Mouse (Mus musculus): Measurements from ENCODE around the gene Zcchc13.

The Zcchc13 gene

DNA sequence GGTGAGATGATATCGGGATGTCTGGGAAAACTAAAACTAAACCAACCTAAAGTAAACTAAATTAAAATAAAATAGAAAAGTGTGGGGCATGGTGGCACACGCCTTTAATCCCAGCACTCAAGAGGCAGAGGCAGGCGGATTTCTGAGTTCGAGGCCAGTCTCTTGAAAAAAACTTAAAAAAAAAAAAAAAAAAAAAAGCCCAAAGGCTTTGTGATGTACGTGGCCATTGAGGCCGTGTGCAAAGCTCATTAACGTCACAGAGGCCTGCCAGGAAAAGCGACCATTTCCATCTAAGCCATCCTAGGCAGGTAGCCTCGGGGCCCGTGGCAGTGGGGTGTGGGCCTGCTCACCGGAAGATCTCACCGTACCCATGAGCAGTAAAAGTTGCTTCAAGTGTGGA lies at the start of gene Zcchc13:
Zcchc13 (plus strand) TSS at position 284 of the 400 bp plus-strand sequence.
- no peak for DNase-seq

DNA sequence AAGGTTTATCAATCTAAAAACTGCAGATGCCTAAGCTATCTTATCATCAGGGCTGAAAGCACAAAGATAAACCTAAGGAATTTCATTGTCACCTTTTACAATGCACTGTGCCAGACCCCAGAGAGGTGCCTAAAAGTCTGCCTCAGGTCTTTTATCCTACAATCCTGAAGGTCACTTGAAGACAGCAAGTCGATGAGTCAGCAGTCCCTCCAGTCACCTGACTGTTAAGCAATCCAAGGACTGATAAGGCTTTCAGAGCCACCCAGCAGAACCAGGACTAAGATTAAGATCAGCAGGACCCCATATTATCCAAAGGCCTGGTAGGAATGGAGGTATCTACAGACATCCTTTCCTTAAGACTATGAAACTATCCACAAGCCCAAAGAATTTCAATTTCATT lies 46.1 kb upstream of the Zcchc13 start:
- no peak for DNase-seq

- no peak for DNase-seq
These were observed 38.3 kb upstream of the Zcchc13 start for GRCm38 (mm10) chrX:103592056-103592455.

DNA sequence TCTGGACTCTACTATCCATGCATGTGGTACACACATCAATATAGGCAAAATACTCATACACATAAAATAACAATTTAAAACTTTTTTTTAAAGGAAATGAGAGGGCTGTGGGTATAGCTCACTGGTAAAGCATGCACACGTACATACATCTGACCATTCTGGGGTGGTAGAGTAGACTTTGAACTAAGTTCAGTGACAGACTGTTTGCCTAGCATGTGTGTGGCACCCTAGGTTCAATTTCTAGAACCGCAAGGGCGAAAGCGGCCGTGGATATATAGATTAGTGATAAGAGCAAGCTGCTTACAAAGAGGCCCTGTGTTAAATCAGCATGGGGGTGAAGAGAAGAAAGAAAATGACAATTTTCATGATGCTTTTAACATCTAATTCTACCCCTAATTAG lies 27.8 kb upstream of the Zcchc13 start:
- DNase-seq = no peak

- no peak for DNase-seq
These were observed 26.2 kb upstream of the Zcchc13 start for GRCm38 (mm10) chrX:103604211-103604610.

- no peak for DNase-seq
These were observed 24.9 kb upstream of the Zcchc13 start for GRCm38 (mm10) chrX:103605473-103605872.

GRCm38 (mm10) chrX:103610401-103610800 lies 20.0 kb upstream of the Zcchc13 start:
- no peak for DNase-seq

- no peak for DNase-seq
These were observed 18.9 kb upstream of the Zcchc13 start for GRCm38 (mm10) chrX:103611462-103611861.

GRCm38 (mm10) chrX:103614700-103615233 lies 15.6 kb upstream of the Zcchc13 start:
- no peak for DNase-seq

DNA sequence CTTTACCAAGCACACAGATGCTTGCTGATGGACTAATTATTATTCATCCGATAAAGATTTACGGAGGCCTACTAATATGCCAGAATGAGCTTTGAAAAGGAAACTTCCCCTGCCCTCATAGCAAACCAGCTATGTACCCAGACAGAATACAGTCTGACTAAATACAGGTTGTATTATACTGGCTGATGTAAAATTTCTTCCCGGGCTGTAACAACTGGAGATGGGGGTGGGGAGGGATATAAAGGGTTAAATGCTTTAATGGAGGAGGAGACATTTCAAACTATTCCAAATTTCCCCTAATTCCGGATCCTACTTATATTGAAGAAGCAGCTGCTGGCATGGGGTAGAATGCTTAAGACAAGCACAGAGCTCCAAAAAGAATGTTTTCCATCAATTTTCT lies 14.9 kb upstream of the Zcchc13 start:
- DNase-seq = no peak

- peak; percentile 37 for DNase-seq
These were observed 14.2 kb upstream of the Zcchc13 start for GRCm38 (mm10) chrX:103616162-103616535.

GRCm38 (mm10) chrX:103616536-103617404 lies 13.6 kb upstream of the Zcchc13 start:
- peak; percentile 74 for DNase-seq

DNA sequence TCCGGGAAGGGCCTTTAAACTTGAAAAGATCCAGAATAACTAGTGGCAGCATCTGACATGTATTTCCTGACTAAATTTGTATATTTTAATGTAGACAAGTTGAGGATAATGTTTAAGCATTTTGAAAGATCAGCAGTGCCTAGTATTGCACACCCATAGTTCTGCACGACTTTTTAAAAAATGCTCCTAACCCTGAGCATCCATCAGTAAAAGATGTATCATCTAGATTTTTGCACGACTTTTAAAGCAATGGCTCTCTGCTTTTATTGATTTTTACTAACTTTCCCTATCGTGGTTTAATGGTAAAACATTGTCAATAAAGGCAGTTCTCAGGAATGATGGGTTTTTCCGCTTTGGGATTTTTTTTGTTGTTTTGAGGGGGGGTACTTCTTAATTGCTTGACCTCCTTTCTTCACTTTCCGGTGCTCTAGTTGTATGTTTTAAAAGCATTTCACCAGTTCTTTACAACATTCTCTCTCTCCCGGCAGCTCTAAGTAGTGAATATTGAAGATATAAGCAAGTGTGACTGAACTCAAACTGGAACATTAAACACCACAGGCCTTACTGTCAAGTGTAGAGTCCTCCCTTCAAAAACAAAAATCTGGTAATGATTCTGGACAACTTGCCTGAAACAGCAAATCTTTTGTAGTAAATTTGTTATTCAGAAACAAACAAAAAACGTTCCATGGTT lies 12.8 kb upstream of the Zcchc13 start:
- no peak for DNase-seq

GRCm38 (mm10) chrX:103621799-103622198 lies 8.6 kb upstream of the Zcchc13 start:
- DNase-seq = peak; percentile 23

DNA sequence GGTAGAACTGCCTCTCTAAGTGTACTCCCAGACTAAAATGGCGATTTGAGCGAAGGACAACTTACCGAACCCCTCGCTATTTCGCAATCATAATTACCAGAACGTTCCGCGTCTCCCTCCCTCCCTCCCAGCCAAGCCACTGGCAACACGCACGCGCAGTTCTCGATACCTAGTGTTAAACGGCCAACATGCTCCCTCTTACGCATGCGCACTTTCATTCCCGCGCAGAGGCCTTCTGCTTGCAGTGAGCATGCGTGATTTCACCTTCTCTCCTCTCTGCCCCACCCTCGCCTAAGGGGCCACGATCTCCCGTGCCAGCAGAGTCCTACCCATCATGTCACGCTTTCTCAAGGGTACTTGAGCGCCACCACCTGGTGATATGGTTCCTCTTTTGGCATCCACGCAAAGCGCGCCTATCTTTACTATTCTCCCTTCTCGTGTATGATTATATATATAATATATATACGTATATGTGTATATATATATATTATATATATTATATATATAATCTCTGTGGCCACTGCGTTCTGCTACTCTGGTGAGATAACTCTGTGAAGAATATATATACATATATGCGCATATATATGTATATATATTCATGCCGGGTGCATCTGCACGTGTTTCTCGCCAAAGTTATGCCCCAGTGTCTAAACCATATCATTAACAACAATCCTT lies 8.0 kb upstream of the Zcchc13 start:
- DNase-seq = peak; percentile 92

DNA sequence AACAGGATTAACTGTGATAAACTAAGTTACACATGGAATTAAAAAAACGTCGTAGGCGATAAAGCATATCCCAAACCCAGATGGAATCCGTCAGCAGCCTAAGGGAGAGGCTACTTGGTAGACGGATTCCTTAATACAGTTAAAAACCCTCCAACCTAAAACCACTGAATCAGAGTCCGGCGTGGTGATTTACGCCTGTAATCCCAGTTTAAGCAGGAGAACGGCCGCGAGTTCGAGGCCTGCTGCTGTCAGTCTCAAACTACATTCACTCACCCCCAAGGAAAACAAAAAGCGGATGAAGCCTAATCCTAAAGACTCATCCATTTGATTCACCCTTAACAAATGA lies 7.5 kb upstream of the Zcchc13 start:
- peak; percentile 19 for DNase-seq

DNA sequence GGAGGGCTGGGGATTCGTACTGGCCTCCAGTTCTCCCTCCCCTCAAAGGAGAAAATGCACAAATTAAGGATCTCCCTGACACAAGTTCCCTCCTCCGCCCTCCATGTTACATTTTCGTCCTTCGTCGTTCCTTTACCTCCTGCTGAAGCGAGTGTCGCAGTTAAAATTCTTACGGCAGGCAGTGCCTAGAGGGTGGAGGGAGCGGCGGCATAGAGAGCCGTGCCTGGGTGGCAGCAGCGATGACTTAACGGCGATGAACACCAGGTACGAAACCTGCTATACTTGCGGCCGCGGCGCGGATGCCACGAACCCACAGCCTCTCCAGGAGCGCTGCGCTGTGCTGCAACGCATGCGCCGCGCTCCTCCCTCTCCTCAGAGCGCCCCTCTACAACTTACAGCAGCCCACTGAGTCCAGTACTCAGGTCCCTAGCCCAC lies 7.0 kb upstream of the Zcchc13 start:
- peak; percentile 74 for DNase-seq

- DNase-seq = no peak
These were observed 5.8 kb upstream of the Zcchc13 start for GRCm38 (mm10) chrX:103624426-103625168.

DNA sequence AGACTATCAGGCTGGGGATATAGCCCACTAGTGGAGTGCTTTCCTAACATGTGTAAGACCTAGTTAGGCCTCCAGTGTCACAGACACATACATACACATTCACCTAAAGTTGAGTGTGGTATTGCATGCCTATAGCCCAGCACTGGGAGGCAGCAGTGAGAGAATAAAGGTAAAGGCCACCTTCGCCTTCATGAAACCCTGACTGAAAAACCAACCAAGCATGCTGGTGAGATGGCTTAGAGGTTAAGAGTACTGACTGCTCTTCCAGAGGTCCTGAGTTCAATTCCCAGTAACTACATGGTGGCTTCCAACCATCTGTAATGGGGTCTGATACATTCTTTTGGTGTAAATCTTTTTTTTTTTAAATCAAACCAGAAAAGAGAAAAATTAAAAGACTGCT lies 1.5 kb upstream of the Zcchc13 start:
- DNase-seq = peak; percentile 48

DNA sequence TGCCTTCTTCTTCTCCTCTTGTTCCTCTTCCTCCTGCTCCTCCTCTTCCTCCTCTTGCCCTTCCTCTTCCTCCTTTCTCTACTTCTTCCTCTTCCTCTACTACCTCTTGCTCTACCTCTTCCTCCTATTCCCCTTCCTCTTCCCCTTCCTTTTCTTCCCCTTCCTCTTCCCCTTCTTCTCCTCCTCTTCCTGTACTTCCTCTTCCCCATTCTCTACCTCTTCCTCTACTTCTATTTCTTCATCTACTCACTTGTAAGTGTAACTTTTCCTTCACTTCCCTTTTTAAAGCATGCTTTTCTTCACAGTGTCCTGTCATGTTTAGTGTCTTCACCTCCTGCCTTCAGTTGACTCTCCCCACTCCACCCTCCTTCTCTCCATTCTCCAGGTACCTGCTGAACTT lies 3.5 kb downstream of the Zcchc13 start:
- DNase-seq = no peak

DNA sequence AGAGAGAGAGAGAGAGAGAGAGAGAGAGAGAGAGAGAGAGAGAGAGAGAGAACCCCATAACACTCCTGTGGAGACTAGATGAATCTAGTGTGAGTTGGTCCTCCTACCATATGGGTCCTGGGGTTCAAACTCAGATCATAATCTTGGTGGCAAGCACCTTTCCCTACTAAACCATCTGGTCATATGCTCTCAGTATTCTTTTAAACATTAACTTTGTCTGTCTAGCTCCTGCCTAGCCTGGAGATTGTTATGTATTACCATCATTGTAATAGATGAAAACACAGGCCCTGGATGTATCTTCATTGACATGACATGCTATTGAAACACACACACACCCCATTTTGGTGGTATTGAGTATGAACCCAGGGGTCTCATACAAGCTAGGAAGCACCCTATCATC lies 5.6 kb downstream of the Zcchc13 start:
- no peak for DNase-seq

- DNase-seq = no peak
These were observed 8.2 kb downstream of the Zcchc13 start for GRCm38 (mm10) chrX:103638566-103638965.

DNA sequence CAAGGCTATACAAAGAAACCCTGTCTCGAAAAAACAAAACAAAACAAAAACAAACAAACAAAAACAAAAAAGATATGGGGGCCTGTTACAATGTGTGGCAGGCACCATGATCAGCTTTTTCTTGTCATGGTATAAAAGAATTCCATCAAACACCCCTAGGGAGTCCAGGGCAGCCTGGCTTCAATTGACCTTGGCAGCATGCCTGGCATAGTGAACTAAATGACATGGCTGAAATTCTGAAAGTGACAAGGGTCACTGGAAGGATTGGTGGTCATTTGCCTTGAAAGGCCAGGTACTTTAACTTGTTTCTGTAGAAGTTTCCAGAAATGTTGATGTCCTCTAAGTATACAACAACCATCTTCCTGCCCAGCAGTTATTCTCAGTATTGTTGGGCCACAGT lies 13.9 kb downstream of the Zcchc13 start:
- DNase-seq = no peak

Measured in thymus, postnatal 4 days (tissue).